Mouse (Mus musculus) central nervous system, embryonic 18 days (tissue): Measurements from ENCODE around the gene Rtn4. TPM values are rescaled to one million over a fixed set of nuclear protein-coding genes. Genes with fewer than 3 reads are reported as not detected.

Experiments
- polyA plus RNA-seq: library from polyadenylated mRNA; depleted of rRNA; stranded (reverse); fragments of >200 nt; gene quantifications from 2 replicates; pipeline ENCODE4 v1.2.3, GENCODE M21; 2012; rRNA removed

The Rtn4 gene
- 407 and 440 TPM in 2 replicates for polyA plus RNA-seq

DNA sequence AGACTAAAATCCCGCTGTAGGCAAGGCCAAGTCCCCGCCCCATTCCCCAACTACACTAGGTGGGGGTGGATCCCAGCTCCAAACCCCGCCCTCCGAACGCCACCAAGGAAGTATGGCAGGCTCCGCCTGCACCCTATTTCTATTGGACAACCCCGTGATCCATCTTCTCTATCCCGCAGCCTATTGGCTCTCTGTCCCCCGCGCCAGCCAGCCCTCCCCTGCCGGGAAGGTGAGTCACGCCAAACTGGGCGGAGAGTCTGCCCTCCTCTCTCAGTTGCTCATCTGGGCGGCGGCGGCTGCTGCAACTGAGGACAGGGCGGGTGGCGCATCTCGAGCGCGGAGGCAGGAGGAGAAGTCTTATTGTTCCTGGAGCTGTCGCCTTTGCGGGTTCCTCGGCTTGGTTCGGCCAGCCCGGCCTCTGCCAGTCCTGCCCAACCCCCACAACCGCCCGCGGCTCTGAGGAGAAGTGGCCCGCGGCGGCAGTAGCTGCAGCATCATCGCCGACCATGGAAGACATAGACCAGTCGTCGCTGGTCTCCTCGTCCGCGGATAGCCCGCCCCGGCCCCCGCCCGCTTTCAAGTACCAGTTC, at the start of gene Rtn4:
TSS of gene Rtn4 (plus strand) at position 265 of the 590 bp plus-strand sequence.

Other genes starting within 250 kb of the Rtn4 start
- gene Prorsd1, start 177.9 kb upstream of the Rtn4 start, polyA plus RNA-seq = 2.8 and 3.8 TPM in 2 replicates
- gene Mtif2, start 166.5 kb upstream of the Rtn4 start, polyA plus RNA-seq = 28.5 and 31.2 TPM in 2 replicates
- 0.12 and 0.19 TPM in 2 replicates for gene Clhc1, start 145.0 kb upstream of the Rtn4 start, polyA plus RNA-seq
- gene Rps27a, start 144.8 kb upstream of the Rtn4 start, polyA plus RNA-seq = 1,032 and 1,072 TPM in 2 replicates
- 0.36 and 0.41 TPM in 2 replicates for gene 4931440F15Rik, start 132.7 kb downstream of the Rtn4 start, polyA plus RNA-seq